9 mouse cellular contexts compared by ENCODE assay signal in the genomic region with DNA sequence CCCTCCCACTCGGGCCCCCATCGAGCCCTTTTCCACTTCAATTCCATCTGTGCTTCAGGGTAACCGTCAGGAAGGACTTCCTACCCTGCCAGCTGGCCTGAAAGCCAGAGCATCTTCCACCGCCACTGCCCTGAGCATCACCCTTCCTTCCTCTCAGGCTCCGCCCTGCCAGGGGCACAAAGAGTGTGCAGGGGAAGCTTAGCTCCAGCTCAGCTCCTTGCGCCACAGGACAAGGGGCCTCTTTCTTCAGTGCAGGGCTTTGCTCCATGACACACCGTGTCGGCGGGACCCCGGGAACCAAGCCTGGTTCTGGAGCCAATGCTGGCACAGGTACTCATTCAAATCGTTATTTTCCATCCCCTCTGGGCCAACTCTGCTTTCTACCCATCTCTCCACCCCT.
DNase-seq lines count a peak whose midpoint lies in the region; ATAC-seq lines count a peak whose summit lies in the region.
"Had no signal": no experiment of that assay in that cellular context is flagged by ENCODE, and none has a peak within 500 bp of the region (broad histone marks: within the 10 kb centered on the region; RNA-seq: fewer than 3 reads in every experiment).

No protein-coding gene starts in this region.

- no peak overlapping the region for H3K9ac ChIP-seq in neural tube, embryonic 12.5 days

- no peaks in the 10 kb centered on the region for H3K36me3 ChIP-seq in neural tube, embryonic 12.5 days

- H3K4me3 ChIP-seq in neural tube, embryonic 12.5 days, result no peak overlapping the region
- H3K4me3 ChIP-seq: erythroblast, embryonic 14.5 days had no signal

- DNase-seq in embryo, embryonic 10 days (ENCODE audit: low spot score), result peak; percentile 45
- no peak for DNase-seq in embryo, embryonic 9.5 days (ENCODE audit: extremely low spot score)
- no peak for DNase-seq in neural tube, embryonic 10.5 days (ENCODE audit: extremely low spot score, low spot score)
- peak; percentile 44 to 63 for DNase-seq in kidney, postnatal 4 days
- no peak for DNase-seq in spleen, adult 12 weeks (ENCODE audit: low spot score)
- DNase-seq in urinary bladder, postnatal 25 days (ENCODE audit: low spot score), result no peak
- DNase-seq in spleen, adult 18-20 months, result no peak

- no peaks in the 10 kb centered on the region for H3K9me3 ChIP-seq in neural tube, embryonic 12.5 days

- no peak for ATAC-seq in neural tube, embryonic 12.5 days (ENCODE audit: low FRiP score, low read depth)

- 0 out of 2 replicates have a peak overlapping the region, but pooled peaks have one; percentile 24 for H3K4me2 ChIP-seq in neural tube, embryonic 12.5 days (replicated peaks)

- H3K4me1 ChIP-seq in neural tube, embryonic 12.5 days, result peaks cover 20% of the 10 kb centered on the region

- 48% methylated on average over 11 of the region's 11 CpGs for WGBS in neural tube, embryonic 12.5 days

- H3K27me3 ChIP-seq in neural tube, embryonic 12.5 days (replicated peaks), result peaks cover 17% of the 10 kb centered on the region

- no peak overlapping the region for H3K27ac ChIP-seq in neural tube, embryonic 12.5 days

Comparison
In these comparisons a context has a peak if more than half of its experiments do, and no peak if none do; other contexts are left out.
1. DNase-seq: peak in embryo, embryonic 10 days (single experiment) and kidney, postnatal 4 days (2 of 2); none in embryo, embryonic 9.5 days (single experiment), neural tube, embryonic 10.5 days (single experiment), spleen, adult 12 weeks (single experiment), urinary bladder, postnatal 25 days (single experiment) and spleen, adult 18-20 months (0 of 2).